Mouse (Mus musculus): Measurements from ENCODE around the gene Dok4.

- TF ChIP-seq POLR2A (IDR thresholded peaks at IDR 0.05; ENCODE audit: borderline replicate concordance, extremely low read depth, insufficient read depth, insufficient read length, poor library complexity, severe bottlenecking) (no peak), CTCF (IDR thresholded peaks at IDR 0.05; ENCODE audit: borderline replicate concordance, extremely low read depth, insufficient read depth, insufficient read length) (no peak)
These were observed 41.8 kb upstream of the Dok4 start, which contains the start of gene Ccdc102a for GRCm38 (mm10) chr8:94917851-94918495.

Measured in brain, embryonic 14.5 days (tissue).